Mouse (Mus musculus): ENCODE measurements around the gene Rnf13. TPM values are rescaled to one million over a fixed set of nuclear protein-coding genes. Genes with fewer than 3 reads are reported as not detected.
A peak's percentile ranks its signal among the peaks of the same experiment; 100 is the strongest.

The Rnf13 gene
- polyA plus RNA-seq, 1 experiment from 2014 or later: 78.8 TPM

- DNase-seq (ENCODE audit: low spot score): peak; percentile 83
- TF ChIP-seq EP300 (optimal IDR thresholded peaks at IDR 0.05) (no peak), CTCF (IDR thresholded peaks at IDR 0.05; ENCODE audit: low read depth) (no peak)
- peak; percentile 92 for ATAC-seq (ENCODE audit: low FRiP score, low TSS enrichment)
Measured at GRCm38 (mm10) chr3:57846912-57847759, 111.3 kb downstream of the Rnf13 start.

GRCm38 (mm10) chr3:57847760-57848185 is 111.9 kb downstream of the Rnf13 start, which contains the start of gene Pfn2:
Gene Pfn2 (minus strand): TSS chr3:57848079.
- Histone ChIP-seq H3K36me3 (ENCODE audit: control insufficient read depth, insufficient read depth, low read length) (no peaks in the 10 kb centered on the region), H3K4me1 (replicated peaks; ENCODE audit: control insufficient read depth, insufficient read depth) (no peaks in the 10 kb centered on the region), H3K4me3 (ENCODE audit: low read depth, low read length) (peak within 1 kb of the TSS; percentile 95), H3K9me3 (ENCODE audit: control insufficient read depth, low read length) (no peaks in the 10 kb centered on the region), H3K4me2 (replicated peaks; ENCODE audit: low read depth) (peak within 1 kb of the TSS; percentile 93), H3K27me3 (ENCODE audit: control insufficient read depth, insufficient read depth, low read length) (no peaks in the 10 kb centered on the region), H3K9ac (ENCODE audit: low read length) (peak within 1 kb of the TSS; percentile 78), H3K27ac (replicated peaks) (peak within 1 kb of the TSS; percentile 88)
- TF ChIP-seq CTCF (IDR thresholded peaks at IDR 0.05; ENCODE audit: low read depth) (no peak), EP300 (optimal IDR thresholded peaks at IDR 0.05) (no peak)
- ATAC-seq (ENCODE audit: low FRiP score, low TSS enrichment) (peak; percentile 84), DNase-seq (ENCODE audit: low spot score) (peak; percentile 66)
- under 1% methylated on average over 30 of the region's 52 CpGs for WGBS

More at GRCm38 (mm10) chr3:57846912-57847759, 111.3 kb downstream of the Rnf13 start:
- Histone ChIP-seq H3K9me3 (ENCODE audit: control insufficient read depth, low read length) (no peaks in the 10 kb centered on the region), H3K27ac (replicated peaks) (peak overlapping the region; percentile 88), H3K9ac (ENCODE audit: low read length) (peak overlapping the region; percentile 78), H3K4me3 (ENCODE audit: low read depth, low read length) (peak overlapping the region; percentile 95), H3K27me3 (ENCODE audit: control insufficient read depth, insufficient read depth, low read length) (no peaks in the 10 kb centered on the region), H3K36me3 (ENCODE audit: control insufficient read depth, insufficient read depth, low read length) (no peaks in the 10 kb centered on the region), H3K4me1 (replicated peaks; ENCODE audit: control insufficient read depth, insufficient read depth) (no peaks in the 10 kb centered on the region), H3K4me2 (replicated peaks; ENCODE audit: low read depth) (peak overlapping the region; percentile 93)
- WGBS: under 1% methylated on average over 63 of the region's 104 CpGs

- Histone ChIP-seq H3K36me3 (ENCODE audit: control insufficient read depth, insufficient read depth, low read length) (no peaks in the 10 kb centered on the region), H3K27ac (replicated peaks) (no peak overlapping the region), H3K9ac (ENCODE audit: low read length) (no peak overlapping the region), H3K9me3 (ENCODE audit: control insufficient read depth, low read length) (no peaks in the 10 kb centered on the region), H3K4me1 (replicated peaks; ENCODE audit: control insufficient read depth, insufficient read depth) (no peaks in the 10 kb centered on the region), H3K27me3 (ENCODE audit: control insufficient read depth, insufficient read depth, low read length) (no peaks in the 10 kb centered on the region), H3K4me2 (replicated peaks; ENCODE audit: low read depth) (no peak overlapping the region), H3K4me3 (ENCODE audit: low read depth, low read length) (no peak overlapping the region)
- no peak for DNase-seq (ENCODE audit: low spot score)
- ATAC-seq (ENCODE audit: low FRiP score, low TSS enrichment): no peak
- TF ChIP-seq CTCF (IDR thresholded peaks at IDR 0.05; ENCODE audit: low read depth): no peak
- TF ChIP-seq EP300 (optimal IDR thresholded peaks at IDR 0.05): no peak
- 57% methylated on average over 3 of the region's 3 CpGs for WGBS
Measured at GRCm38 (mm10) chr3:57882945-57883344, 147.1 kb downstream of the Rnf13 start.

Other genes with a start within 250 kb of the Rnf13 start
- 20.7 and 21.0 TPM in 2 replicates for gene Wwtr1, start 160.2 kb upstream of the Rnf13 start, polyA plus RNA-seq (2015; fragmentation: Nextera tagmentation; extraction: Ambion mirVana)
- 71.6 and 79.2 TPM in 2 replicates for gene Commd2, start 84.3 kb upstream of the Rnf13 start, polyA plus RNA-seq (2015; fragmentation: Nextera tagmentation; extraction: Ambion mirVana)
- 0.08 TPM in 1 of 2 replicates, not detected in the other for gene Ankub1, start 43.3 kb upstream of the Rnf13 start, polyA plus RNA-seq (2015; fragmentation: Nextera tagmentation; extraction: Ambion mirVana)
- 42.5 and 43.5 TPM in 2 replicates for gene Pfn2, start 112.0 kb downstream of the Rnf13 start, polyA plus RNA-seq (2015; fragmentation: Nextera tagmentation; extraction: Ambion mirVana)